Mouse (Mus musculus): ENCODE data around the gene Evi5.
A peak's percentile ranks its signal among the peaks of the same experiment; 100 is the strongest.

Evi5 gene

DNA sequence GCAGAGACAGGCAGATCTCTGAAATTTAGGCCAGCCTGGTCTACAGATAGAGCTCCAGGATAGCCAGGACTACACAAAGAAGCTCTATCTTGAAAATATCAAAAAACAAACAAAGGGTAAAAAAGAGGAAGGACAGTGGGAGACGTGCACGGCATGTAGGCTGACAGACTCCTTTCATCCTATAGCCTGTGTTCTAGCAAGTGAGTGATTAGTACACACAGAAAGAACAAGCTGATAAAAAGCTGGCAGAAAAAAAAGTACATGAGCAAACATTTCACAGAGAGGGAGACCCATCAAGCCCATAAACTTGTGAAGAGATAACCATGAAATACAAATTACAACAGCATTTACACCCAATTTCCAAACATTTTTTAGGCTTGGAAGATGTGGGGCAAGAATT lies 163.2 kb downstream of the Evi5 start:
- no peak for DNase-seq (ENCODE audit: low read depth, low spot score)

DNA sequence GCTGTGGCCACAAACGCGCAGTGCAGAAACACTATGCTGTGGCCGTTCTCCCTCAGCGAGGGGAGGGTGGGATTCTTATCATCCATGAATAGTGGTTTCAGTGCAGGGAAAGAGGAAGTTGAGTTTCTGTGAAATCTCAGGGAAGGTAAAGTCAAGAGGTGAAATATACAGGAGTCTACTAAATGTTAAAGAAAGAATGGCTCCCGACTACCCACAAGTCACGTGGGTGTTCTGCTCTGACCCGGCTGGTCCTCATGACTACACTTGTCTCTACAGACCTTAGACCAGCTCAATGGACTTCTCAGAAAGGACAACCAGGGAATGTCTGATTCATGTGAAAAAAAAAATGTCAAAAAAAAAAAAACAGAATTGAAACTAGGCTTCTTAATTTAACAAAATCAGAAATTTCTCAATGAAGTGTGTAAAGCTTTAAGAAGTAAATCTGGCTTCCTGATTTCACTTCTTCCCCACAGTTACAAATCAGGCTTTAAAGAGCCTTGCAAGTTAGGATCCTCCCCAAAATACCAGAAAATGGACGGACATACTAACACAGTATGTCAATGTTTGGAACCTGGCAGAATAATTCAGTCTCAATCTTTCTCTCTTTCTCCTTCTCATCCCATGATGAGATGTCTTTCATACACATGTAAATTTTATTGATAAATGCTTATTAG lies 166.6 kb downstream of the Evi5 start:
- DNase-seq (ENCODE audit: low read depth, low spot score), result no peak

- DNase-seq (ENCODE audit: low read depth, low spot score), result no peak
Observed at GRCm38 (mm10) chr5:107706262-107706661, 168.6 kb downstream of the Evi5 start.

DNA sequence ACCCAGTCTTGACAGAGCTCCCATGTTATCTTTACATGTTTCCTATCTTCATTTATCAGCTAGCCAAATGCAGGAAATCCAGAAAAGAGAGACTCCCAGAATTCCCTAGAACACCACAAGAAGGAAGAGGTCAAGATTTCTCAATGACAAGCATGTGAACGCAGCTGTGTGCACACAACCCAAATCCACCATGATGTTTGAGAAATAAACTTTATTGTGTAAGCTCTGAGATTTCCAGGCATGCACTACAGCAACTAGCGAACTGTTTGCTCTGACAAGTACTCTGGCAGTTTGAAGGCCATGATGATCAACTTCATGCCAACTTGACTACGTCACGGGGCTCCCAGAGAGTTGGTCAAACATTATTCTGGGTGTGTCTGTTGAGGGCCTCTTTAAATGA lies 169.2 kb downstream of the Evi5 start:
- DNase-seq (ENCODE audit: low read depth, low spot score), result no peak

DNA sequence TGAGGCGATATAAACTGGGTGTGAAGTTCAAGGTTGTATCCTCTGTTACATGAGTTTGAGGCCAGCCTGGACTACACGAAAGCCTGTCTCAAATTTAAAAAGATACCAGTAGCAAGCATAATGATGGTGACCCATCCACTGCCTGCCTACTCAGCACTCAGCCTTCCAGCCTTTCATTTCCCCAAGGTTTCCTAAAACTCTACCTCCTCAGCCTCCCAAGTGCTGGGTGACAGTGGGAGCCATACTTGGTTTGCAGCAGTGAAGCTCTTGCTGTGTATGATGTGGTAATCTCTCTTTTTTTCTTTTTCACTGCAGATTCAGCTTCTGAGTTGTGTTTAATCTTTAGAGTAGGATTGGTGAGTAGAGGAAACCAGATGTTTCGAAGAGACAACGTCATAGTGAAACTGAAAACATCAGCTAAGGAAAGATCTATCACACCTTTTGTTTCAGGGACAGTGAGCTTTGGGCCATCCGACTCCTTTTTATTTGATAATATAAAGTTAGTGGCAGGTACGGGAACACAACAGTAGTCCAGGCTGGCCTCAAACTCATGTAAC lies 171.6 kb downstream of the Evi5 start:
- peak; percentile 71 for DNase-seq (ENCODE audit: low read depth, low spot score)

GRCm38 (mm10) chr5:107701658-107702057 lies 173.2 kb downstream of the Evi5 start:
- DNase-seq (ENCODE audit: low read depth, low spot score), result no peak

DNA sequence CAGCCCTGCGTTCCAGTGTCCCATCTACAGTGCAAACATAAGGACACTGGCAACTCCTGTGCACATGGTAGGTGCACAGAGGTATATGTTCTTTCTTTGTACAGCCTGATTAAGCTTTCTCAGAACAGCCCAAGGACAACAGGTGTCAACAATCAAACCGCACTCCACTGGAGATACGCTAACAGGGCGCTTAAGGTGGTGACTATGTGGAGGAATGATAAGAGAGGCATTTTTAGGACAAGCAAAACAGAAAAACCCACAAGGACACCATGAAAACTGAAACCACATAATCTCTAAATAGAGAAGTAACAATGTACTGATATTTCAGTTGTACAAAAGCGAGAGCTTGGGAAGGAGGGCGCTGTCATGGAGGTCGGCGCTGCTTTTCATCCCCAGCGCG lies 174.0 kb downstream of the Evi5 start:
- no peak for DNase-seq (ENCODE audit: low read depth, low spot score)

DNA sequence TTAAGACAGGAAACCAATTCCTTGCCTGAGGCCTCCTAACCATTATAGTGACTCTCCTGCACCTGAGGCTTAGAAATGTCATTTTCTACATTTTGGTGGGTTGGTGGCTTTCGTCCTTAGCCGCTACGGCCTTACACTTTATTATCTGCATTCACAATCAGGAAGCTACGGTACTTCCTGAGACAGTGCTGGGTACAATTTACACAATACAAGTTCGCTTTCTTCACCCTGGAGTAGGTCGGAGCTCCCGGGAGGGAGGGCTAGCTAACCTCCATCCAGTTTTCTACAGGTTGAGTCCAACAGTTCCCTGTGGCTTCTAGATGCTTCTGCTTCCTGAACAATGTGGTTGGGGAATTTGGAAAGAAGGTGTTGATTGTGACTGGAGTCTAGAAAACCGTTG lies 176.0 kb downstream of the Evi5 start:
- DNase-seq (ENCODE audit: low read depth, low spot score), result peak; percentile 27

- DNase-seq (ENCODE audit: low read depth, low spot score), result peak; percentile 18
Observed at GRCm38 (mm10) chr5:107695019-107695418, 179.9 kb downstream of the Evi5 start.

Data from CD4-positive, CD25-positive, alpha-beta regulatory T cell, adult 2 months (primary cell).